Mouse (Mus musculus): ENCODE measurements at regions not wholly inside any gene's neighbourhood (a gene's known extent, or its start where the extent isn't known, plus 50 kb on each side); places are given as distances from the start of the nearest gene placed in this dataset.

DNA sequence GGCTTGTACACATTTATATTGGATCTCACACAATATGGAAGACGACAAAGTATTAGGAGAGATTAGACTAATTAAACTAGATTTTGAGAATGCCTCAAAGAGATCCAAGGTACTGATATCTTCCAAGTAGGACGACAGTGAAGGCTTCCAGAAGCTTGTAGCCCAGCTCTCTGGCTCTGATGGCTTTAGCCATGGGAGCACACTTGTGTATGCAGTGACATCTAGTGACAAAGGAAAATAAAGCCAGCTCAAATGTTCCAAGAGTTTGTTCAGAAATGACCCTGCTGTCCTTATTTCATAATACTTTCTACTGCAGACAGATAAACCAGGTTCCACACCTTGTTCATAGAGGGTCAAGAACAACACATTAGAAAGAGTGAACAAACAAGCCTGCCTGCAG lies 524.0 kb upstream of the Btbd3 start:
- intact Hi-C loops (cut with DNase I): loop anchor here (2.0 to 10.0 kb wide), 4 partner anchors 210 to 814 kb away; partner anchors contain the start of gene Jag1
- peak; percentile 43 to 44 for DNase-seq (ENCODE audit: low spot score in 2 of 2)

DNA sequence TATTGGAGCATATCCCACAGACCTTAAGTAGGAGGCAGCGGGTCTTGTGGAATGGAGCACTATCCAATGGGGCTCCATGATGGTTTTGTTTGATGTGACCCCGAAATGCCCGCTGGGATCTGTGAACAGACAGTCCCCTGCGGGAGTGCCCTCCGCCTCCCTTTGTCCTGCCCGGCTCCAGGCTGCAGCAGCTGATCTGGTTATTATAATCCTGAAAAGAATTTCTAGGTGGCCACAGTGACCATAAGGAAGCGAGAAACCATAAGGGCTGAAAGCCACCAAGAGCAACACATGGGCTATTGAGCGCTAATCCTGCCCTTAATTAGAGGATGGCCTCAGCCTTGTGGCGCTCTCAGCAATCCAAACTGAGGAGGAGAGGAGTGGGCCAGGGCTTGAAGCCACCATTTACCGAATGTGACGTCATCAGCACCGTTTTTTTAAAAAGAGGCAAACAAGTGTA lies 525.9 kb upstream of the Btbd3 start:
- intact Hi-C loops (cut with DNase I): loop anchor here (5.0 to 10.0 kb wide), 3 partner anchors 212 to 736 kb away; partner anchors contain the start of gene Jag1
- no peak for DNase-seq (ENCODE audit: low spot score in 2 of 2)

GRCm38 (mm10) chr2:137729871-137730270 lies 526.5 kb upstream of the Btbd3 start:
- intact Hi-C loops (cut with DNase I): loop anchor here (5.0 to 10.0 kb wide), 3 partner anchors 212 to 735 kb away; partner anchors contain the start of gene Jag1
- DNase-seq (ENCODE audit: low spot score in 2 of 2): peak; percentile 24 to 63

- no peak for DNase-seq (ENCODE audit: low spot score in 2 of 2)
- intact Hi-C loops (cut with DNase I): no loop called here
Observed at GRCm38 (mm10) chr2:137729207-137729606, 527.2 kb upstream of the Btbd3 start.

- intact Hi-C loops (cut with DNase I): no loop called here
- no peak for DNase-seq (ENCODE audit: low spot score in 2 of 2)
Observed at GRCm38 (mm10) chr2:137723651-137724050, 532.7 kb upstream of the Btbd3 start.

DNA sequence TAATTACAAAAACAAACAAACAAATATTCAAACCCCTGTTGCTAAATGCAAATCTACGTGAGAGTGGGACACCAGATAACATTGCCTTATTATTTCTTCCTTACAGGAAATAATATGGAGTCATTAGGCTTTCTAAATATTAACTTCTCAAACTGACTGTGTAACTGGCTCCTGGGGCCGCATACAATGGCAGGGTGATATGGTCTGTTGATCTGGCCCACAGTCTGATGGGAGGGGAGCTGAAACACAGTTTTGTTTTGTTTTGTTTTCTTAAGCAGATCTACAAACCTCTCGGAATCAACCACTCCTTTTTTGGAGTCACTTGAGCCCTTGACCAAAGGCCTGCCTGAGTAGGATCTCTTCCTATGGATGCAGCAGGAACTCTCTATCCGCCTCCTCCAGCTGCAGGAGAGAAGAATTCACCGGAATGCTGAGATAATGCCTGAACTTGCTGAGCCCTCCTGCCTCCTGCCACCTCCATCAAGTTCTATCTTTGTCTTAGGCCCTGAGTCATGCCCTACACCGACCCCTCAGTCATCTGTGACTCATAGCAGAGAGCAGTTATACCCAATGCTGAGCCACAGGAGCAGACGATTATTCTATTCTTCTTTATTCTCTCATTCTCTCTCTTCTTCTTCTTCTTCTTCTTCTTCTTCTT lies 534.5 kb upstream of the Btbd3 start:
- intact Hi-C loops (cut with DNase I): no loop called here
- no peak for DNase-seq (ENCODE audit: low spot score in 2 of 2)

- intact Hi-C loops (cut with DNase I): no loop called here
- no peak for DNase-seq (ENCODE audit: low spot score in 2 of 2)
Observed at GRCm38 (mm10) chr2:137715891-137716290, 540.5 kb upstream of the Btbd3 start.

DNA sequence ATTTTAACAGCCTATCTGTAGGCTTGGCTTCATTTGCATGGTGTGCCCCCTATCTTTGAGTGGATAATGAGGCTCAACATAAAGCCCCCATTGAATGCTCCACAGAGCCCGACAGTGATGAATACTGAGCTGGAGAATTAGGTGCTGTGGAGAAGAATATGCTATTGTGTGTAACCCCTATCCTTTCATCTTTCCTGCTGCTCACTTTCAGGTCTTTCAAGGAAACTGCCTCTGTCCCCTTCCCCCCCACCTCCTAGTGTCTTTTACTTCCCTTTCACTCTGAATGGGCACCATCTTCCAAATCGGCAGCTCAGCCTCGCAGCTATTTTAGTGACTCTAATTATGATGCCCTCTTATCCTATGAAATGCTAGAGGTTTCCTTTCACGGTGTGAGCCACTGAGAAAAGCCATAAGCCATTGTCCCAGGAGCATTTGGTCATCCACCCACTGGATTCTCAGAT lies 549.8 kb upstream of the Btbd3 start:
- intact Hi-C loops (cut with DNase I): no loop called here
- DNase-seq (ENCODE audit: low spot score in 2 of 2): no peak

DNA sequence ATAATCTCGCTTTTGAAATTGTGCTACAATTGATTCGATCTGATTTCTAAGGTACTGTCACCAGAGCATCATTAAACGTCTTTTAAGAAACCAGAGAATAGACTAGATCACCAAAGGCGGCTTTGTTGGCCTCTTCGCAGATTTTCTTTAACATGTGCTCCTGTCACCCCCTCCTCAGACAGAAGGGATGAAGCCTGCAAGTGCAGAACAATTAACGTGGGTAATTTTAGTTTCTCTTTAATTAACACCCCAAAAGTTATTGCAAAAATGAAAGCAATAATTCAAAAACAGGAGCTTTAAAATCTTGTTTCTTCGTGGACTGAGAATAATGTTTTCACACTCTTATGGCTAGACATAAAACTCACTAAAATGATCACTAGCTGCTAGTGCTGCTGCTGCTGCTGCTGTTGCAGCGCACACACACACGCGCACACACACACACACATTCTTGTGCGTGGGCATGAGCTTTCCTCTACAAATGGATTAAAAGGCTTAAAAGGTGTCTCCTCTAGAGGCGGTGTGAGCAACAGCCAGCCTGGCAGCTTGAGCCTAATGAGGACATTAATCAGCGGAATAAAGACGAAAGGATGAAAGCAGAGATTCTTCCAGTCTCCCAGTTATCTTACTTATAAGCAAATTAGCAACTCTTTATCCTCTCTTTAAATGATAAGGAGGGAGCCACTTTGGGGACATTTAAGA lies 550.5 kb upstream of the Btbd3 start:
- peak; percentile 58 to 64 for DNase-seq (ENCODE audit: low spot score in 2 of 2)
- intact Hi-C loops (cut with DNase I): no loop called here

- no peak for DNase-seq (ENCODE audit: low spot score in 2 of 2)
- intact Hi-C loops (cut with DNase I): no loop called here
Observed at GRCm38 (mm10) chr2:137704948-137705723, 551.2 kb upstream of the Btbd3 start.

- intact Hi-C loops (cut with DNase I): no loop called here
- no peak for DNase-seq (ENCODE audit: low spot score in 2 of 2)
Observed at GRCm38 (mm10) chr2:137704565-137704947, 551.8 kb upstream of the Btbd3 start.

DNA sequence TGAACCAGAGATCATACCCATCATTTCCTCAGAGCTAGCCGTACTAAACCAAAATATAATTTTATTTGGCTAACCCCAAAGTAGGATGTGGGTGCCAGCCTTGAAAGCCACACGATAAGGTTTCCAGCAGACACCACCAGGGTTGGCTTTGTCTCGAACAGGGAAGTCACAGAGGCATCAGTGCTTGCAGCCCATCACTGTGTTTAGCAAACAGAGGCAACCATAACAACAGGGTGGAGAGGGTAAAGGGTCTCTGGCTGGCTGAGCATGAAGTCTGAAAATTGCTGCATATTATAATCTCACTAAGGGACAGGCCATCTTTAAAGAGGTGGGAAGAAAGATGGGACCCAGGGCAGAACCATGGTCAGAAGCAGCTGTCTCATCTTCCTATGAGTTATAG lies 552.3 kb upstream of the Btbd3 start:
- intact Hi-C loops (cut with DNase I): no loop called here
- no peak for DNase-seq (ENCODE audit: low spot score in 2 of 2)

DNA sequence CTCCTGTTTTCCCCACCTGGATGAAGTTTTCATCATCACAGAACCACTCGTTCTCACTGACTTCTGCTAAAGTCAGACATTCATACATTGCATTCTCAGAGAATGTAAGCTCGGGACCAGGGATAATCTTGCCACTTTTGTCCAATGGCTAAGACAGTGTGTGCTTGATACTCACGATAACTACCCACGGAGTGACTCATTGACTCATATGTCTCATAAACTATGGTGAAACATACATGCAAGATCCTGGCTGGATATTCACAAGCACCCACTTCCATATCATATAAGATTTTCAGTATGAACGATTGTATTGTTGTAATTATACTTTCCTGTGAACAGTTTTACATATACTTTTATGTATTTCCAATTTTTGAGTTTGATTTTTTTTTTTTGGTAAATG lies 560.5 kb upstream of the Btbd3 start:
- intact Hi-C loops (cut with DNase I): no loop called here

GRCm38 (mm10) chr2:137694020-137694419 lies 562.3 kb upstream of the Btbd3 start:
- DNase-seq (ENCODE audit: low spot score in 2 of 2): no peak

More for the DNA sequence above, 560.5 kb upstream of the Btbd3 start:
- no peak for DNase-seq (ENCODE audit: low spot score in 2 of 2)

GRCm38 (mm10) chr2:137687208-137687607 lies 569.2 kb upstream of the Btbd3 start:
- intact Hi-C loops (cut with DNase I): no loop called here
- DNase-seq (ENCODE audit: low spot score in 2 of 2): no peak

More at GRCm38 (mm10) chr2:137694020-137694419, 562.3 kb upstream of the Btbd3 start:
- intact Hi-C loops (cut with DNase I): no loop called here

DNA sequence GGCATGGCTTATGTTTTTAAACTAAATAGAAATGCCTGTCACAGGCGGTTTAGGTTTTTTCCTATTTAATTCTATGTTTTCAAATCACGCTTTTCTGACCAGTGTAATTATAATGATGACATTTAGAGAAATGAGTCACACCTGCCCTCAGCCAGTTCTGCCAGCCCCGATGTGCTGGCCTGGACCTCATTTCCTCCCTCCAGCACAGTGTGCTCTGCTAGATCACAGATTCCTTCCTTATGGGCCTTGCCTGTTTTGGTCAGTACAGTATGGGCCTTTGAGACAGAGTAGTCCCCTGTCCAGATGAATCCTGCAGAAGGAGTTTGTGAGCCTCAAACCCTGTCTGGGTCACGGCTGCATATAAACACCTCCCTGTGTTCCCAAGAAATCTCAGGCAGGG lies 569.6 kb upstream of the Btbd3 start:
- intact Hi-C loops (cut with DNase I): no loop called here
- no peak for DNase-seq (ENCODE audit: low spot score in 2 of 2)

DNA sequence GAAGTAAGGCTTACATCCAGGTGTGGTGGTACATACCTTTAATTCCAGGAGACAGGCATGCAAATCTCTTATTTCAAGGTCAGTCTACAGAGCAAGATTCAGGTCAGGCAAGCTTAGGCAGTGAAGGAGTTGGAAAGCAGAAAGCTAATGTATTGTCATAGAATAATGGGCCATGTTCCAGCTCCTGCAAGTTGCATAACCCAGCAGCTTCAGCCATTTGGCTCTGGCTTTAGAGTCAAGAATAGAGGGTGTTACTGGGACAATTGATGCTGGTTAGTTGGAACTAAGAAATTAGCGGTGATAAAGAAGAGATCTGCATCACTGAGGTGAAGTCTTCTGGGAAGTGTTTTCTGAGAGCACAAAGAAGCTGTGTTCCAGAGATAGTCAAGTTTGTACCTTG lies 565.3 kb upstream of the Jag1 start:
- no peak for DNase-seq (ENCODE audit: low spot score in 2 of 2)
- intact Hi-C loops (cut with DNase I): no loop called here

DNA sequence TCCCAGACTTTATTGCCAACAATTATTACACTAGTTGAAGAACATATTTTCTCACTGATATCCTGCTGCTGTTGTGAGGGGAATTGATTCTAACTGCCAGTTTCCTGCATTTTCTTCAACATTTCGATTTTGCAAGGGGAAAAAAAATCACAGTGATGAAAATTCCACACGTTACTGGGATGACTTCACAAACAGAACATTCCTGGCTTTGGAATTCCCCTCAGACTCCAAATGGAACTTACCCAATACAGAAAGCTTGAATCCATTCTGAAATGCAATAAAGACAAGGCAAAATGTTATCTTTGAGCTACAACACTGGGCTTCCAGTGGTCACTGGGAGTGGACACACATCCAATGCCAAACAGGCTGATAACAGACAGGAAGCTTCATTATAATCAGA lies 546.7 kb upstream of the Jag1 start:
- intact Hi-C loops (cut with DNase I): no loop called here
- no peak for DNase-seq (ENCODE audit: low spot score in 2 of 2)

DNA sequence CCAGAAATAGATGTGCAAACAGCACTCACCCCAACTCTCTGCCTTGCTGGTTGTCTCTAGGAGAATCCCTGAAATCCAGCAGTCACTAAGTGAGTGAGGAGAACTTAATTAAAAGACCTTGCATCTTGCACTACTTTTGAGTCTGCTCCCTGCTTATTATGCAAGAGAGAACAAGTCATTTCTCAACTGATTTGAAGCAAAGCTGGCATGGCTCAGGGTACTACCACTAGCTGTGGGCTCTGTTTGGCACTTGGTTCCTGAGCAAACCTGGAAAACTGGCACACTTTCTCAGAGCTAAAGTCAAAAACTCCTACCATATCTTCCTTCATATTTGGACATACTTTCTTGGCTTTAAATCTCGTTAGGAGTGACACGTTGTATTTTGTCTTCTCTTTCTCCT lies 545.8 kb upstream of the Jag1 start:
- no peak for DNase-seq (ENCODE audit: low spot score in 2 of 2)
- intact Hi-C loops (cut with DNase I): no loop called here

DNA sequence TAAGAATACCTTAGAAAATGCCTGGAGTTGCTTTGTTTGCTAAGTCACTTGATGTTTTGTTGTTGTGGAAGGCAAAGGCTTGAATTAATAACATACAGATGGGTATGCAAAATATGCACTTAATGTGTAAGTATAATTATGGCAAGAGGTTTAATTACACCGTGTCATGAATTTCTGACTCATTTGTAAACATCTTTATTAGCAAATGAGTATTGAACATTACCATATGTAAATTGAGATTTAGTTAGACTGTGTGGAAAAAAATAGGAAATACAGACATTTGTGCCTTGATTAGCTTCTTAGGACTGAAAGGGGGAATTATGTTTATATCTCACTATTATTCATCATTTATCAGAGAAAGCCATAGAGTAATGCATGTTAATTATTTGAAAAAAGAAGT lies 544.0 kb upstream of the Jag1 start:
- no peak for DNase-seq (ENCODE audit: low spot score in 2 of 2)
- intact Hi-C loops (cut with DNase I): no loop called here
